31 mouse cellular contexts compared by ENCODE assay signal in genomic region chr5:36356659-36357058, GRCm38 (mm10). TPM values are rescaled to one million over a fixed set of nuclear protein-coding genes. Genes with fewer than 3 reads are reported as not detected.
DNase-seq lines count a peak whose midpoint lies in the region; ATAC-seq and TF ChIP-seq lines count a peak whose summit lies in the region.
"Had no signal": no experiment of that assay in that cellular context is flagged by ENCODE, and none has a peak within 500 bp of the region (broad histone marks: within the 10 kb centered on the region; RNA-seq: fewer than 3 reads in every experiment).

No protein-coding gene starts in this region.

- H3K4me3 ChIP-seq in C2C12 (ENCODE audit: insufficient read depth, poor library complexity, severe bottlenecking): no peak overlapping the region
- H3K4me3 ChIP-seq in myocyte: no peak overlapping the region
- H3K4me3 ChIP-seq in hindbrain, embryonic 13.5 days: no peak overlapping the region
- H3K4me3 ChIP-seq: forebrain, embryonic 10.5 days; hindbrain, embryonic 12.5 days; limb, embryonic 12.5 days; liver, embryonic 15.5 days; midbrain, embryonic 13.5 days; neural tube, embryonic 15.5 days had no signal

- no peaks in the 10 kb centered on the region for H3K9me3 ChIP-seq in hindbrain, embryonic 13.5 days
- H3K9me3 ChIP-seq: forebrain, embryonic 10.5 days; G1E; hindbrain, embryonic 12.5 days; limb, embryonic 12.5 days; liver, embryonic 15.5 days; midbrain, embryonic 13.5 days; neural tube, embryonic 15.5 days had no signal

- H3K36me3 ChIP-seq in C2C12 (ENCODE audit: control insufficient read depth, insufficient read depth) (no peaks in the 10 kb centered on the region), myocyte (ENCODE audit: control insufficient read depth, insufficient read depth) (no peaks in the 10 kb centered on the region)
- no peaks in the 10 kb centered on the region for H3K36me3 ChIP-seq in hindbrain, embryonic 13.5 days
- H3K36me3 ChIP-seq: forebrain, embryonic 10.5 days; G1E; hindbrain, embryonic 12.5 days; limb, embryonic 12.5 days; liver, embryonic 15.5 days; midbrain, embryonic 13.5 days; neural tube, embryonic 15.5 days had no signal

- TF ChIP-seq POLR2A in myocyte (IDR thresholded peaks at IDR 0.05; ENCODE audit: insufficient read length, low read depth): no peak

- ATAC-seq in hindbrain, embryonic 13.5 days (ENCODE audit: low FRiP score): no peak
- ATAC-seq: activated CD4-positive, CD25-positive, alpha-beta regulatory T cell, adult 4 months; forebrain, embryonic 16.5 days; intestine, embryonic 16.5 days; midbrain, embryonic 13.5 days had no signal

- H3K9ac ChIP-seq in hindbrain, embryonic 13.5 days: no peak overlapping the region
- H3K9ac ChIP-seq: hindbrain, embryonic 12.5 days; limb, embryonic 12.5 days; liver, embryonic 15.5 days; midbrain, embryonic 13.5 days; neural tube, embryonic 15.5 days had no signal

- H3K27me3 ChIP-seq in C2C12 (ENCODE audit: control insufficient read depth, insufficient read depth, insufficient read length): no peaks in the 10 kb centered on the region
- no peaks in the 10 kb centered on the region for H3K27me3 ChIP-seq in myocyte (ENCODE audit: control insufficient read depth, insufficient read depth, insufficient read length)
- 0 out of 2 replicates have a peak, but pooled peaks cover 3% of the 10 kb centered on the region for H3K27me3 ChIP-seq in hindbrain, embryonic 13.5 days
- H3K27me3 ChIP-seq: hindbrain, embryonic 12.5 days; limb, embryonic 12.5 days; liver, embryonic 15.5 days; midbrain, embryonic 13.5 days; neural tube, embryonic 15.5 days had no signal

- H3K4me1 ChIP-seq in hindbrain, embryonic 13.5 days (replicated peaks): peaks cover 31% of the 10 kb centered on the region
- H3K4me1 ChIP-seq: liver, embryonic 15.5 days had no signal

- H3ac ChIP-seq in C2C12 (ENCODE audit: control insufficient read depth, insufficient read length, low read depth) (no peak overlapping the region), myocyte (ENCODE audit: control insufficient read depth, insufficient read length) (no peak overlapping the region)

- peak overlapping the region; percentile 64 for H3K4me2 ChIP-seq in myocyte (ENCODE audit: low read depth)
- no peak overlapping the region for H3K4me2 ChIP-seq in hindbrain, embryonic 13.5 days
- H3K4me2 ChIP-seq: heart, embryonic 11.5 days; hindbrain, embryonic 12.5 days; limb, embryonic 12.5 days; liver, embryonic 15.5 days; midbrain, embryonic 13.5 days; neural tube, embryonic 15.5 days had no signal

- peaks cover 11% of the 10 kb centered on the region for H3K79me3 ChIP-seq in C2C12 (ENCODE audit: low read depth)

- H3K79me2 ChIP-seq in C2C12 (ENCODE audit: control insufficient read depth, insufficient read depth) (peaks cover 44% of the 10 kb centered on the region), myocyte (ENCODE audit: control insufficient read depth, insufficient read depth) (peaks cover 55% of the 10 kb centered on the region)

- TF ChIP-seq CTCF in C2C12 (IDR thresholded peaks at IDR 0.05; ENCODE audit: control insufficient read depth, insufficient read depth, insufficient read length): no peak

- DNase-seq in gastrocnemius, postnatal 14 days: peak; percentile 58
- no peak for DNase-seq in gastrocnemius, adult 18-20 months (ENCODE audit: low spot score)
- peak; percentile 45 for DNase-seq in fat pad, adult 2 months (ENCODE audit: extremely low read depth, low read depth, low spot score)
- DNase-seq in MN1 (ENCODE audit: low spot score): no peak
- DNase-seq: adrenal gland, adult 2 months; cerebellum, adult 2 months; cerebellum, postnatal 14 days; heart, adult 18-20 months; heart, postnatal 36 days; kidney, adult 9 months; kidney, postnatal 10 days; layer of hippocampus, postnatal 36 days; retina, postnatal 1 day; right cerebral cortex, postnatal 14 days; thymus, postnatal 14 days had no signal

- no peak overlapping the region for H3K27ac ChIP-seq in hindbrain, embryonic 13.5 days
- H3K27ac ChIP-seq: forebrain, embryonic 10.5 days; hindbrain, embryonic 12.5 days; limb, embryonic 12.5 days; liver, embryonic 15.5 days; macrophage; midbrain, embryonic 13.5 days; neural tube, embryonic 15.5 days had no signal

- intact Hi-C loops in gastrocnemius, postnatal 14 days (cut with DNase I; ENCODE audit: low total_unique reads): no loop called here

- WGBS in hindbrain, embryonic 13.5 days: 94% methylated on average over 4 of the region's 4 CpGs

TF ChIP-seq in C2C12, 6 proteins besides CTCF, POLR2A, EP300 and RAD21:
- TF ChIP-seq FOSL1 (IDR thresholded peaks at IDR 0.05; ENCODE audit: insufficient read depth, low read length, poor library complexity, severe bottlenecking) (peak; percentile 37), MAX (IDR thresholded peaks at IDR 0.05) (no peak), MYOD1 (IDR thresholded peaks at IDR 0.05; ENCODE audit: control insufficient read depth, insufficient read length, low read depth) (peak; percentile 85), USF1 (IDR thresholded peaks at IDR 0.05; ENCODE audit: low read depth) (no peak), CEBPB (IDR thresholded peaks at IDR 0.05; ENCODE audit: low read depth) (peak; percentile 19), MYOG (IDR thresholded peaks at IDR 0.05; ENCODE audit: control insufficient read depth, extremely low read depth, insufficient read length) (no peak)

TF ChIP-seq in myocyte, 11 proteins besides CTCF, POLR2A, EP300 and RAD21:
- TF ChIP-seq POLR2AphosphoS2 (IDR thresholded peaks at IDR 0.05; ENCODE audit: insufficient read length, low read depth): no peak
- TF ChIP-seq REST (IDR thresholded peaks at IDR 0.05; ENCODE audit: insufficient read depth, insufficient read length): no peak
- TF ChIP-seq CEBPB (IDR thresholded peaks at IDR 0.05; ENCODE audit: insufficient read depth, poor library complexity, severe bottlenecking): peak; percentile 69
- TF ChIP-seq USF1 (IDR thresholded peaks at IDR 0.05; ENCODE audit: low read depth): no peak
- TF ChIP-seq SRF (IDR thresholded peaks at IDR 0.05; ENCODE audit: control insufficient read depth, insufficient read length, low read depth): no peak
- peak; percentile 9 to 90 (median 29) for TF ChIP-seq MYOG (IDR thresholded peaks at IDR 0.05; ENCODE audit: control insufficient read depth in 1 of 3, insufficient read depth in 1 of 3, insufficient read length in 2 of 3, low read depth in 2 of 3)
- peak; percentile 73 for TF ChIP-seq TCF12 (IDR thresholded peaks at IDR 0.05; ENCODE audit: insufficient read depth, poor library complexity, severe bottlenecking)
- no peak for TF ChIP-seq MAX (IDR thresholded peaks at IDR 0.05; ENCODE audit: low read depth)
- TF ChIP-seq MYOD1 (IDR thresholded peaks at IDR 0.05; ENCODE audit: control insufficient read depth in 1 of 3, insufficient read length in 2 of 3, low read depth in 2 of 3): peak in 2 of 3 experiments; percentile 84 to 85
- peak; percentile 58 for TF ChIP-seq TCF3 (IDR thresholded peaks at IDR 0.05; ENCODE audit: insufficient read length, low read depth)
- no peak for TF ChIP-seq E2F4 (IDR thresholded peaks at IDR 0.05; ENCODE audit: insufficient read depth)

RNA-seq across cellular contexts. Expression of gene Sorcs2, which starts 41.3 kb away (rescaled TPM):
- 1 to 10 TPM; 8.3 to 8.7 TPM for total RNA-seq in gastrocnemius, postnatal 14 days (2021)
- 1 to 10 TPM; 1.8 TPM for total RNA-seq in gastrocnemius, adult 18-20 months (2021)
- 67.7 TPM for polyA plus RNA-seq in C2C12 (2012; fragmentation: generic; extraction: Trizol)
- polyA plus RNA-seq in myocyte (2012; fragmentation: generic; extraction: Trizol): 58.2 TPM
- polyA plus RNA-seq in hindbrain, embryonic 13.5 days (2015; fragmentation: Nextera tagmentation; extraction: Ambion mirVana): 11.7 and 12.6 TPM in 2 replicates
- total RNA-seq: megakaryocyte-erythroid progenitor cell, adult 5-6 weeks had no signal
- polyA plus RNA-seq: macrophage had no signal

Comparison
In these comparisons a context has a peak if more than half of its experiments do, and no peak if none do; other contexts are left out.
1. DNase-seq: peak in gastrocnemius, postnatal 14 days (single experiment) and fat pad, adult 2 months (single experiment); none in gastrocnemius, adult 18-20 months (single experiment) and MN1 (single experiment).